Mouse (Mus musculus) forebrain, embryonic 14.5 days (tissue): Measurements from ENCODE around the gene Racgap1. TPM values are rescaled to one million over a fixed set of nuclear protein-coding genes. Genes with fewer than 3 reads are reported as not detected.

Experiments
- ATAC-seq: fragments of 200-750 bp; cut with Nextera tagmentation; 2 replicates; pipeline ENCODE4 v1.8.0; 2017; ENCODE audit warnings: mild to moderate bottlenecking, moderate library complexity
- DNase-seq: peaks from one replicate; pipeline ENCODE4 v3.0.0-alpha.2; 2015; ENCODE audit warnings: low spot score
- H3K27ac ChIP-seq: fragments of 300-500 bp; sonication (generic); 2 replicates; pipeline ENCODE4 v1.5.1; 2014; ENCODE audit warnings: low read depth, mild to moderate bottlenecking, control low read depth, low read length, moderate library complexity
- H3K27me3 ChIP-seq: fragments of 300-500 bp; sonication (generic); replicated peaks from 2 replicates; pipeline ENCODE4 v1.6.1; 2014; ENCODE audit warnings: low read length, control low read depth, mixed read lengths; ENCODE audit not compliant: control insufficient read depth, insufficient read depth
- H3K36me3 ChIP-seq: fragments of 300-500 bp; sonication (generic); 2 replicates; pipeline ENCODE4 v1.6.1; 2014; ENCODE audit warnings: low read length, control low read depth; ENCODE audit not compliant: control insufficient read depth, insufficient read depth
- H3K4me1 ChIP-seq: fragments of 300-500 bp; sonication (generic); 2 replicates; pipeline ENCODE4 v1.6.1; 2014; ENCODE audit warnings: antibody characterized with exemption, low read length, control low read depth; ENCODE audit not compliant: control insufficient read depth, insufficient read depth
- H3K4me2 ChIP-seq: fragments of 300-500 bp; sonication (generic); 2 replicates; pipeline ENCODE4 v1.6.1; 2014; ENCODE audit warnings: mild to moderate bottlenecking, control low read depth, low read length
- H3K4me3 ChIP-seq: fragments of 300-500 bp; sonication (generic); 2 replicates; pipeline ENCODE4 v1.5.1; 2014; ENCODE audit warnings: low read depth, low read length, control low read depth
- H3K9ac ChIP-seq: fragments of 300-500 bp; sonication (generic); 2 replicates; pipeline ENCODE4 v1.6.1; 2014; ENCODE audit warnings: mild to moderate bottlenecking, low read length, control low read depth, moderate library complexity
- H3K9me3 ChIP-seq: fragments of 300-500 bp; sonication (generic); replicated peaks from 2 replicates; pipeline ENCODE4 v1.6.1; 2016; ENCODE audit warnings: low read length, control low read depth, mixed read lengths; ENCODE audit not compliant: control insufficient read depth
- WGBS: fragments of 180-500 bp; shearing (Covaris S2); extraction: QIAGEN DNeasy Blood & Tissue Kit; methylation state at CpG from one replicate; pipeline ENCODE4 v1.1.7; 2014; 5-methylcytosine and 5-hydroxymethylcytosine counted together
- polyA plus RNA-seq: library from polyadenylated mRNA; unstranded; fragments of >200 nt; fragmentation: Nextera tagmentation; extraction: Ambion mirVana; gene quantifications from 2 replicates; pipeline ENCODE4 v1.2.1, GENCODE M21; 2014

Gene Racgap1
- polyA plus RNA-seq, 1 experiment from 2014 or later = 78.9 TPM

DNA sequence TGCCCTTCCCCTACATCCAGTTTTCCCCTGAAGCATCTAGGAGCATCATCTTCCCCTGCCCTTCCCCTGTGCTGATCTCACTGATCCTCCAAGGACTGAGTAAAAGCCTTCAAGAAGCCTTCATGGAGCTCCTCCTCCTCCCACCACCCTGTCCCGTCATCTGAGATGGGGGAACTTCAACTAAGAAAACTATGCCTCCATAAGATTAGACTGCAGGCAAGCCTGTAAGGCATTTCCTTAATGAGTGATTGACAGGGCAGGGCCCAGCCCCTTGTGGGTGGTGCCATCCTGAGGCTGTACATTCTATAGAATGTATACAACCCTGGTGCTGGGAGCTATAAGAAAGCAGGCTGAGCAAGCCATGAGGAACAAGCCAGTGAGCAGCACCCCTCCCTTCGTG, 7.0 kb upstream of the Racgap1 start:
- ATAC-seq = no peak
- H3K27me3 ChIP-seq = peaks cover 15% of the 10 kb centered on the region; the same call in 1 of the 2 replicates

DNA sequence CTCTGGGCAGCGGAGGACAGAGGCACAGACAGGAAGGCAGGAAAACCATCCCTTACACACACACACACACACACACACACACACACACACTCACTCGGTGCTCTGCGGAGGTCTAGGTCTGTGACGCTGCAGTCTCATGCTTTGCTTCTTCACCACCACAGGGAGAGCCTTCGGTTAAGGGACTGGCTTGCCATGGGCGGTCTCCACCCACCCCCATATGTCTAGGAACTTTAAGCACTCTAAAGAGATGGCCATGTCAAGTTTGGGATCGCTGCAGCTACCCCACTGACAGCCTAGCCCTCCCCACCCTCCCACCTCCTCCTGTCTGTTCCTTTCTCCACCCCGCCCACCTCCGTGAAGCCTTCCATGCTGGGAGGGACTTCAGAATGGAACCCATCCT, 4.5 kb upstream of the Racgap1 start:
- Histone ChIP-seq H3K36me3 (no peaks in the 10 kb centered on the region), H3K9ac (no peak overlapping the region), H3K27ac (no peak overlapping the region), H3K4me3 (no peak overlapping the region), H3K9me3 (no peaks in the 10 kb centered on the region), H3K27me3 (peaks cover 15% of the 10 kb centered on the region; the same call in 1 of the 2 replicates), H3K4me2 (no peak overlapping the region), H3K4me1 (peaks cover 6% of the 10 kb centered on the region; the same call in 1 of the 2 replicates)
- no peak for ATAC-seq
- DNase-seq = no peak
- 48% methylated on average over 9 of the region's 9 CpGs for WGBS

More for the DNA sequence above, 7.0 kb upstream of the Racgap1 start:
- no peak overlapping the region for H3K27ac ChIP-seq
- no peak for DNase-seq
- H3K4me2 ChIP-seq = no peak overlapping the region
- H3K4me1 ChIP-seq = peaks cover 5% of the 10 kb centered on the region; the same call in 1 of the 2 replicates
- 45% methylated on average over 2 of the region's 2 CpGs for whole genome bisulfite sequencing
- H3K4me3 ChIP-seq = no peak overlapping the region
- H3K36me3 ChIP-seq = no peaks in the 10 kb centered on the region
- H3K9me3 ChIP-seq = no peaks in the 10 kb centered on the region
- no peak overlapping the region for H3K9ac ChIP-seq

DNA sequence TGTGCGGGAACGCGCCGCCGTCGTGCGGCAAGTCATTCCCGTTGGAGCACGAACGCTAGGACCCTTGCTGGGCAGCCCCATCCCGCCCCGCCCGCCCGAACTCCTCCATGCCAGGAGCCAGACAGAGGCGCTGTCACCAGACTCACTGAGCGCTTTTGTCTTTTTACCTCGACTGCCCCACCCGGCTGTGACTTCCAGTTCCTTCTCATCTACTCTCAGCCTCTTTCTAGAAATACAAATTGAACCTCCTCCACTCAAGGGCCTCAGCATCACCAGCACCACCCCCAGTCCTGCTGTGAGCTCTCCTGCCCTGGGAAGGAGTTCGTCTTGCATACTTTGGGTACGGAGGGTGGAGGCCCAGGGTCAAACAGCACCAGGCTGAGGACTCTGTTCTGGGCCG, 2.4 kb upstream of the Racgap1 start:
- no peaks in the 10 kb centered on the region for H3K36me3 ChIP-seq
- H3K27ac ChIP-seq = no peak overlapping the region
- WGBS = 4% methylated on average over 19 of the region's 21 CpGs
- peak overlapping the region; percentile 39 for H3K4me2 ChIP-seq
- H3K9ac ChIP-seq = peak overlapping the region; percentile 40; the same call in 1 of the 2 replicates
- peaks cover 15% of the 10 kb centered on the region; the same call in 1 of the 2 replicates for H3K27me3 ChIP-seq
- no peak for ATAC-seq
- H3K4me3 ChIP-seq = no peak overlapping the region
- H3K9me3 ChIP-seq = no peaks in the 10 kb centered on the region
- peaks cover 22% of the 10 kb centered on the region for H3K4me1 ChIP-seq
- DNase-seq = no peak

- DNase-seq (no peak), ATAC-seq (no peak)
- Histone ChIP-seq H3K9me3 (no peaks in the 10 kb centered on the region), H3K4me3 (no peak overlapping the region), H3K9ac (0 out of 2 replicates have a peak overlapping the region, but pooled peaks have one; percentile 40), H3K36me3 (no peaks in the 10 kb centered on the region), H3K4me1 (peaks cover 27% of the 10 kb centered on the region), H3K27ac (no peak overlapping the region), H3K27me3 (peaks cover 15% of the 10 kb centered on the region; the same call in 1 of the 2 replicates), H3K4me2 (peak overlapping the region; percentile 39)
- 13% methylated on average over 8 of the region's 8 CpGs for WGBS
Measured at GRCm38 (mm10) chr15:99653291-99653690, 1.8 kb upstream of the Racgap1 start.

GRCm38 (mm10) chr15:99651984-99652872, 772 bp upstream of the Racgap1 start:
- DNase-seq (no peak), ATAC-seq (no peak; the same call in 1 of the 2 replicates)
- H3K9me3 ChIP-seq = no peaks in the 10 kb centered on the region
- H3K4me2 ChIP-seq = peak overlapping the region; percentile 51
- peaks cover 35% of the 10 kb centered on the region for H3K4me1 ChIP-seq
- H3K27me3 ChIP-seq = peaks cover 15% of the 10 kb centered on the region; the same call in 1 of the 2 replicates
- H3K4me3 ChIP-seq = peak overlapping the region; percentile 80
- 76% methylated on average over 10 of the region's 10 CpGs for WGBS
- no peaks in the 10 kb centered on the region for H3K36me3 ChIP-seq
- no peak overlapping the region for H3K27ac ChIP-seq
- H3K9ac ChIP-seq = no peak overlapping the region

GRCm38 (mm10) chr15:99650304-99650703, 1.2 kb downstream of the Racgap1 start:
- ATAC-seq (no peak), DNase-seq (no peak)
- Histone ChIP-seq H3K9me3 (no peaks in the 10 kb centered on the region), H3K4me1 (peaks cover 41% of the 10 kb centered on the region), H3K9ac (peak overlapping the region; percentile 78; the same call in 1 of the 2 replicates), H3K27me3 (peaks cover 13% of the 10 kb centered on the region; the same call in 1 of the 2 replicates), H3K36me3 (no peaks in the 10 kb centered on the region), H3K4me3 (peak overlapping the region; percentile 80), H3K27ac (no peak overlapping the region), H3K4me2 (peak overlapping the region; percentile 85)
- 45% methylated on average over 2 of the region's 2 CpGs for WGBS

- H3K4me1 ChIP-seq = peaks cover 47% of the 10 kb centered on the region
- H3K9ac ChIP-seq = peak overlapping the region; percentile 47; the same call in 1 of the 2 replicates
- DNase-seq = no peak
- H3K27ac ChIP-seq = peak overlapping the region; percentile 11; the same call in 1 of the 2 replicates
- no peaks in the 10 kb centered on the region for H3K9me3 ChIP-seq
- peak overlapping the region; percentile 85 for H3K4me2 ChIP-seq
- 35% methylated on average over 6 of the region's 6 CpGs for WGBS
- H3K27me3 ChIP-seq = peaks cover 4% of the 10 kb centered on the region; the same call in 1 of the 2 replicates
- ATAC-seq = no peak
- H3K4me3 ChIP-seq = peak overlapping the region; percentile 80
- H3K36me3 ChIP-seq = no peaks in the 10 kb centered on the region
Measured at GRCm38 (mm10) chr15:99649067-99649761, 2.2 kb downstream of the Racgap1 start.

DNA sequence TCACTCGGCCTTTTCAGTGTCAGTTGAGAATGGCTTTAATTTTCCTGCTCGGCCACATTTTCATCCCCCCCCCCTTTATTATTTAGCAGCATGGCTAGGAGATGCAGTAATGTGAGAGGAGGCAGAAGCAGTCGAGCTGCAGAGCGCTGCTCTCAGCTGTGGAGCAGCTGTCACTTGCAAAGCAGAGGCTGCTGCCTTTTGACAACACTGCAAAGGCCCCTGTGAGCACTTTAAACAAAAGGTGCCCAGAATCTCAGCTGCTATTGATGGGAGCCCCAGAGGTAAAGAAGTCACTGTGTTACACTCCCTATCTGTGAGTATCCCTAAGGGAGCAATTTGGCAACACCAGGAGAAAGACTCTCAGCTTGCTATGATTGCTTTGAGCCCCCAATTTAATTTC, 3.1 kb downstream of the Racgap1 start:
- no peaks in the 10 kb centered on the region for H3K36me3 ChIP-seq
- ATAC-seq (no peak), DNase-seq (peak; percentile 66)
- H3K4me2 ChIP-seq = peak overlapping the region; percentile 85
- peaks cover 44% of the 10 kb centered on the region for H3K4me1 ChIP-seq
- H3K27me3 ChIP-seq = no peaks in the 10 kb centered on the region
- 14% methylated on average over 4 of the region's 4 CpGs for WGBS
- H3K27ac ChIP-seq = peak overlapping the region; percentile 64
- H3K9ac ChIP-seq = peak overlapping the region; percentile 38; the same call in 1 of the 2 replicates
- H3K9me3 ChIP-seq = no peaks in the 10 kb centered on the region
- H3K4me3 ChIP-seq = no peak overlapping the region
